Mouse (Mus musculus) hindbrain, embryonic 14.5 days (tissue): ENCODE measurements at regions not wholly inside any gene's neighbourhood (a gene's known extent, or its start where the extent isn't known, plus 50 kb on each side); places are given as distances from the start of the nearest gene placed in this dataset.

Experiments
- ATAC-seq: fragments of 200-750 bp; cut with Nextera tagmentation; 2 replicates; pipeline ENCODE4 v1.8.0; 2017; ENCODE audit warnings: moderate number of reproducible peaks, mild to moderate bottlenecking, moderate TSS enrichment, moderate library complexity; ENCODE audit not compliant: low FRiP score
- DNase-seq: peaks from one replicate; pipeline ENCODE4 v3.0.0-alpha.2; 2015; ENCODE audit warnings: low spot score
- H3K27ac ChIP-seq: fragments of 300-500 bp; sonication (generic); 2 replicates; pipeline ENCODE4 v1.5.1; 2014; ENCODE audit warnings: mild to moderate bottlenecking, moderate library complexity
- H3K27me3 ChIP-seq: fragments of 300-500 bp; sonication (generic); 2 replicates; pipeline ENCODE4 v1.6.1; 2014; ENCODE audit warnings: mild to moderate bottlenecking, low read length, mixed read lengths; ENCODE audit not compliant: control insufficient read depth, insufficient read depth
- H3K36me3 ChIP-seq: fragments of 300-500 bp; sonication (generic); replicated peaks from 2 replicates; pipeline ENCODE4 v1.6.1; 2014; ENCODE audit not compliant: control insufficient read depth, insufficient read depth
- H3K4me1 ChIP-seq: fragments of 300-500 bp; sonication (generic); replicated peaks from 2 replicates; pipeline ENCODE4 v1.6.1; 2014; ENCODE audit warnings: antibody characterized with exemption, low read length, mixed read lengths; ENCODE audit not compliant: control insufficient read depth, insufficient read depth
- H3K4me2 ChIP-seq: fragments of 300-500 bp; sonication (generic); replicated peaks from 2 replicates; pipeline ENCODE4 v1.6.1; 2014; ENCODE audit warnings: mild to moderate bottlenecking, moderate library complexity
- H3K4me3 ChIP-seq: fragments of 300-500 bp; sonication (generic); replicated peaks from 2 replicates; pipeline ENCODE4 v1.5.1; 2014; ENCODE audit warnings: mild to moderate bottlenecking, low read length
- H3K9ac ChIP-seq: fragments of 300-500 bp; sonication (generic); 2 replicates; pipeline ENCODE4 v1.6.1; 2014
- H3K9me3 ChIP-seq: fragments of 300-500 bp; sonication (generic); 2 replicates; pipeline ENCODE4 v1.6.1; 2016; ENCODE audit warnings: low read length; ENCODE audit not compliant: control insufficient read depth
- WGBS: fragments of 180-500 bp; shearing (Covaris S2); extraction: QIAGEN DNeasy Blood & Tissue Kit; methylation state at CpG from one replicate; pipeline ENCODE4 v1.1.7; 2014; 5-methylcytosine and 5-hydroxymethylcytosine counted together

GRCm38 (mm10) chr9:113026096-113026903 lies 681.8 kb downstream of the Pdcd6ip start:
- no peak overlapping the region for H3K27ac ChIP-seq
- ATAC-seq (no peak), DNase-seq (no peak)
- no peak overlapping the region for H3K4me2 ChIP-seq
- WGBS: 81% methylated on average over 4 of the region's 4 CpGs
- H3K4me3 ChIP-seq: no peak overlapping the region
- no peaks in the 10 kb centered on the region for H3K9me3 ChIP-seq
- no peaks in the 10 kb centered on the region for H3K4me1 ChIP-seq
- H3K9ac ChIP-seq: no peak overlapping the region
- no peaks in the 10 kb centered on the region for H3K36me3 ChIP-seq
- no peaks in the 10 kb centered on the region for H3K27me3 ChIP-seq

- no peaks in the 10 kb centered on the region for H3K27me3 ChIP-seq
- 71% methylated on average over 6 of the region's 6 CpGs for WGBS
- H3K9ac ChIP-seq: no peak overlapping the region
- ATAC-seq (no peak; the same call in 1 of the 2 replicates), DNase-seq (no peak)
- no peak overlapping the region for H3K4me3 ChIP-seq
- H3K9me3 ChIP-seq: no peaks in the 10 kb centered on the region
- H3K4me1 ChIP-seq: no peaks in the 10 kb centered on the region
- H3K27ac ChIP-seq: no peak overlapping the region
- no peak overlapping the region for H3K4me2 ChIP-seq
- H3K36me3 ChIP-seq: no peaks in the 10 kb centered on the region
These were observed 686.0 kb downstream of the Pdcd6ip start for GRCm38 (mm10) chr9:113021866-113022645.

- WGBS: 51% methylated on average over 6 of the region's 6 CpGs
- Histone ChIP-seq H3K36me3 (no peaks in the 10 kb centered on the region), H3K4me2 (no peak overlapping the region), H3K27ac (no peak overlapping the region), H3K27me3 (no peaks in the 10 kb centered on the region), H3K9me3 (no peaks in the 10 kb centered on the region), H3K9ac (no peak overlapping the region), H3K4me3 (no peak overlapping the region), H3K4me1 (no peaks in the 10 kb centered on the region)
- DNase-seq (peak; percentile 23), ATAC-seq (no peak)
These were observed 688.5 kb downstream of the Pdcd6ip start for GRCm38 (mm10) chr9:113019576-113019975.

GRCm38 (mm10) chr9:113008106-113008505 lies 700.0 kb downstream of the Pdcd6ip start:
- Histone ChIP-seq H3K4me1 (no peaks in the 10 kb centered on the region), H3K4me2 (no peak overlapping the region), H3K36me3 (no peaks in the 10 kb centered on the region), H3K9ac (no peak overlapping the region), H3K27ac (no peak overlapping the region), H3K27me3 (no peaks in the 10 kb centered on the region), H3K9me3 (no peaks in the 10 kb centered on the region), H3K4me3 (no peak overlapping the region)
- WGBS: 80% methylated on average over 4 of the region's 4 CpGs
- ATAC-seq (no peak), DNase-seq (no peak)

GRCm38 (mm10) chr9:112996204-112996603 lies 711.9 kb downstream of the Pdcd6ip start:
- no peaks in the 10 kb centered on the region for H3K27me3 ChIP-seq
- no peaks in the 10 kb centered on the region for H3K4me1 ChIP-seq
- ATAC-seq: no peak
- H3K36me3 ChIP-seq: no peaks in the 10 kb centered on the region
- H3K9me3 ChIP-seq: no peaks in the 10 kb centered on the region
- H3K4me3 ChIP-seq: no peak overlapping the region
- no peak overlapping the region for H3K4me2 ChIP-seq
- 100% methylated on average over 1 of the region's 1 CpGs for WGBS
- no peak overlapping the region for H3K9ac ChIP-seq
- no peak overlapping the region for H3K27ac ChIP-seq
- no peak for DNase-seq

- no peaks in the 10 kb centered on the region for H3K4me1 ChIP-seq
- H3K4me2 ChIP-seq: no peak overlapping the region
- H3K27me3 ChIP-seq: no peaks in the 10 kb centered on the region
- DNase-seq (no peak), ATAC-seq (no peak)
- WGBS: 84% methylated on average over 4 of the region's 4 CpGs
- no peaks in the 10 kb centered on the region for H3K9me3 ChIP-seq
- H3K4me3 ChIP-seq: no peak overlapping the region
- no peaks in the 10 kb centered on the region for H3K36me3 ChIP-seq
- H3K27ac ChIP-seq: no peak overlapping the region
- no peak overlapping the region for H3K9ac ChIP-seq
These were observed 713.3 kb downstream of the Pdcd6ip start for GRCm38 (mm10) chr9:112994774-112995173.

GRCm38 (mm10) chr9:112993627-112994026 lies 714.4 kb downstream of the Pdcd6ip start:
- no peaks in the 10 kb centered on the region for H3K4me1 ChIP-seq
- no peak overlapping the region for H3K9ac ChIP-seq
- H3K9me3 ChIP-seq: no peaks in the 10 kb centered on the region
- ATAC-seq (no peak), DNase-seq (no peak)
- H3K4me3 ChIP-seq: no peak overlapping the region
- H3K36me3 ChIP-seq: no peaks in the 10 kb centered on the region
- no peaks in the 10 kb centered on the region for H3K27me3 ChIP-seq
- H3K27ac ChIP-seq: no peak overlapping the region
- no peak overlapping the region for H3K4me2 ChIP-seq
- 91% methylated on average over 2 of the region's 2 CpGs for WGBS

- WGBS: 46% methylated on average over 3 of the region's 3 CpGs
- no peak overlapping the region for H3K4me2 ChIP-seq
- no peaks in the 10 kb centered on the region for H3K9me3 ChIP-seq
- H3K9ac ChIP-seq: no peak overlapping the region
- DNase-seq (no peak), ATAC-seq (no peak)
- no peak overlapping the region for H3K4me3 ChIP-seq
- H3K4me1 ChIP-seq: no peaks in the 10 kb centered on the region
- no peaks in the 10 kb centered on the region for H3K27me3 ChIP-seq
- no peaks in the 10 kb centered on the region for H3K36me3 ChIP-seq
- no peak overlapping the region for H3K27ac ChIP-seq
These were observed 715.1 kb downstream of the Pdcd6ip start for GRCm38 (mm10) chr9:112992937-112993336.

- WGBS: 92% methylated on average over 6 of the region's 6 CpGs
- H3K9me3 ChIP-seq: no peaks in the 10 kb centered on the region
- no peak overlapping the region for H3K4me3 ChIP-seq
- no peak overlapping the region for H3K4me2 ChIP-seq
- H3K27me3 ChIP-seq: no peaks in the 10 kb centered on the region
- no peak overlapping the region for H3K27ac ChIP-seq
- DNase-seq: no peak
- no peak overlapping the region for H3K9ac ChIP-seq
- no peaks in the 10 kb centered on the region for H3K4me1 ChIP-seq
- H3K36me3 ChIP-seq: no peaks in the 10 kb centered on the region
- ATAC-seq: no peak
These were observed 724.7 kb downstream of the Pdcd6ip start for GRCm38 (mm10) chr9:112983353-112983752.
